Mouse (Mus musculus) liver, embryonic 14.5 days (tissue): ENCODE results near the gene Zfp385b. TPM values are rescaled to one million over a fixed set of nuclear protein-coding genes. Genes with fewer than 3 reads are reported as not detected.

ENCODE experiments used
- ATAC-seq: fragments of 200-750 bp; cut with Nextera tagmentation; 2 replicates; pipeline ENCODE4 v1.8.0; 2017; ENCODE audit warnings: moderate number of reproducible peaks, mild to moderate bottlenecking, moderate library complexity; ENCODE audit not compliant: insufficient read depth
- DNase-seq, 3 experiments: peaks; one replicate each; pipeline ENCODE4 v3.0.0-alpha.2; 2012 to 2013; ENCODE audit warnings: low read depth in 3 of 3, low spot score in 3 of 3
- H3K27ac ChIP-seq: fragments of 300-500 bp; sonication (generic); 2 replicates; pipeline ENCODE4 v1.5.1; 2014; ENCODE audit warnings: moderate library complexity, mild to moderate bottlenecking, control low read depth, inconsistent platforms
- H3K27me3 ChIP-seq: fragments of 300-500 bp; sonication (generic); 2 replicates; pipeline ENCODE4 v1.6.1; 2014; ENCODE audit warnings: mild to moderate bottlenecking, low read length, moderate library complexity; ENCODE audit not compliant: control insufficient read depth, insufficient read depth
- H3K36me3 ChIP-seq: fragments of 300-500 bp; sonication (generic); replicated peaks from 2 replicates; pipeline ENCODE4 v1.6.1; 2014; ENCODE audit warnings: low read depth; ENCODE audit not compliant: control insufficient read depth, insufficient read depth
- H3K4me1 ChIP-seq, 2 experiments: fragments of 200-500 bp in 1 of 2; fragments of 300-500 bp in 1 of 2; sonication (generic) in 1 of 2; replicated peaks; 2 replicates each; pipeline ENCODE4 v1.6.1; 2012 to 2014; ENCODE audit warnings: antibody characterized with exemption in 1 of 2, inconsistent platforms in 1 of 2, low read length in 1 of 2; ENCODE audit not compliant: control insufficient read depth in 2 of 2, insufficient read depth in 2 of 2
- H3K4me2 ChIP-seq: fragments of 300-500 bp; sonication (generic); 2 replicates; pipeline ENCODE4 v1.6.1; 2014; ENCODE audit warnings: low read depth, mild to moderate bottlenecking, control low read depth, moderate library complexity
- H3K4me3 ChIP-seq, 2 experiments: fragments of 200-500 bp in 1 of 2; fragments of 300-500 bp in 1 of 2; sonication (generic) in 1 of 2; 2 replicates each; pipeline ENCODE4 v1.5.1; 2012 to 2014; ENCODE audit warnings: low read depth in 2 of 2, low read length in 2 of 2, mild to moderate bottlenecking in 2 of 2, control low read depth in 1 of 2, inconsistent platforms in 1 of 2, moderate library complexity in 1 of 2; ENCODE audit not compliant: insufficient read depth in 1 of 2
- H3K9ac ChIP-seq: fragments of 300-500 bp; sonication (generic); replicated peaks from 2 replicates; pipeline ENCODE4 v1.6.1; 2014; ENCODE audit warnings: mild to moderate bottlenecking, control low read depth, moderate library complexity
- H3K9me3 ChIP-seq: fragments of 300-500 bp; sonication (generic); 2 replicates; pipeline ENCODE4 v1.6.1; 2016; ENCODE audit warnings: low read length, mixed read lengths; ENCODE audit not compliant: control insufficient read depth
- CTCF ChIP-seq: IDR thresholded peaks from 2 replicates; pipeline ENCODE4 v1.5.1; 2016; ENCODE audit warnings: antibody characterized with exemption, low read depth, control low read depth
- EP300 ChIP-seq: IDR thresholded peaks from 2 replicates; pipeline ENCODE4 v1.6.1; 2016; ENCODE audit warnings: antibody characterized with exemption, low read depth
- WGBS: fragments of 180-500 bp; shearing (Covaris S2); extraction: QIAGEN DNeasy Blood & Tissue Kit; methylation state at CpG from one replicate; pipeline ENCODE4 v1.1.7; 2014; ENCODE audit not compliant: insufficient replicate concordance; 5-methylcytosine and 5-hydroxymethylcytosine counted together
- polyA plus RNA-seq, 2 experiments: library from polyadenylated mRNA; depleted of rRNA in 1 of 2; stranded (reverse) in 1 of 2; unstranded in 1 of 2; fragments of >200 nt; fragmentation: Nextera tagmentation in 1 of 2; extraction: Ambion mirVana in 1 of 2; gene quantifications; 2 replicates each; pipeline versions ENCODE4 v1.2.1 to v1.2.3; 2012 to 2014

The Zfp385b gene
- polyA plus RNA-seq, 2 experiments: 2.8 TPM

DNA sequence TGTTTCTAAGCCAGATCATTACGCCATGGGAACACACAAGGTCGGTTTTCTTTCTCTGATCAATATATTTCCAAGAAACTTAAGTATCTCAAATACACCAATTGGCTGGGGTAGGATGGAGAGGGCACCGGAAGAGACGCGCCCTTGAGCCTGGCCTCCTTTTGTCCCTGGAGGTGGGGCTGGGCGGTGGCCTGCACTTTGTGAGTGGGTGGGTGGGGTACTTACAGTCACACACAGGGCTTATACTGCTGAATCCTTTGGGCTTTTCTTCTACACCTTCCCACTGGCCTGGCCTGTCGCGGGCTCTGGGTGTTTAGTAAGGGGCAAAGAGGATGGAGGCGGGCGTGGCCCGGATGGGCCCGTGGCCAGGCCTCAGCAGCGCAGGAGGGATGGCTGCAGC is 407.8 kb downstream of the Zfp385b start:
- Histone ChIP-seq H3K36me3 (no peaks in the 10 kb centered on the region), H3K27ac (no peak overlapping the region), H3K4me3 (no peak overlapping the region), H3K4me2 (no peak overlapping the region), H3K9ac (no peak overlapping the region), H3K27me3 (no peaks in the 10 kb centered on the region), H3K4me1 (no peaks in the 10 kb centered on the region), H3K9me3 (no peaks in the 10 kb centered on the region)
- DNase-seq (no peak), ATAC-seq (no peak)
- TF ChIP-seq CTCF: no peak
- no peak for TF ChIP-seq EP300
- WGBS: 77% methylated on average over 13 of the region's 13 CpGs

DNA sequence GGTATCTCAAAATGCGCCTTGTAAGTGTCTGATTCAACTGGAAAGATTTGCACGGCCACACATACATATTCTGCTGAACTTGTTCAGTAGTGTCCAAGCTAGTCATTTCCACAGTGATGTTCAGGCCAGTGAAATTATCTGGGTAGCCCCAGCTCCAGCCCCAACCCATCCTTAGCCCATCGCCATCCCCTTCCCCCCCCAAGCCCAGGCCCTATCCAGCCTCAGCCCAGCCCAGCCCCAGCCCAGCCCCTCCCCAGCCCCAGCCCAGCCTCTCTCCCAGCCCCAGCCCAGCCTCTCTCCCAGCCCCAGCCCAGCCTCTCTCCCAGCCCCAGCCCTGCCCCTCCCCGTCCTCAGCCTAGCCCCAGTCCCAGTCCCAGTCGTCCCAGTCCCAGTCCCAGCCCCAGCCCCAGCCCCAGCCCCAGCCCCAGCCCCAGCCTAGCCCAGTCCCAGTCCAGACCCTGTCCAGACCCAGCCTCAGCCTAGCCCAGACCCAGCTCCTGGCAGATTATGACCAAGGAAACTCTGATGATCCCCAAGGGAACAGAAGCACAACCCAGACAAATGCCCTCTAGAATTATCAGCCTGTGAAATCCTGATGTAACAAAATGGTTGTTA is 409.8 kb downstream of the Zfp385b start:
- Histone ChIP-seq H3K4me3 (no peak overlapping the region), H3K4me2 (no peak overlapping the region), H3K9ac (no peak overlapping the region), H3K4me1 (no peaks in the 10 kb centered on the region), H3K27me3 (no peaks in the 10 kb centered on the region), H3K36me3 (no peaks in the 10 kb centered on the region), H3K9me3 (no peaks in the 10 kb centered on the region), H3K27ac (no peak overlapping the region)
- ATAC-seq (no peak), DNase-seq (no peak)
- TF ChIP-seq CTCF (no peak), EP300 (no peak)
- 43% methylated on average over 5 of the region's 5 CpGs for WGBS

DNA sequence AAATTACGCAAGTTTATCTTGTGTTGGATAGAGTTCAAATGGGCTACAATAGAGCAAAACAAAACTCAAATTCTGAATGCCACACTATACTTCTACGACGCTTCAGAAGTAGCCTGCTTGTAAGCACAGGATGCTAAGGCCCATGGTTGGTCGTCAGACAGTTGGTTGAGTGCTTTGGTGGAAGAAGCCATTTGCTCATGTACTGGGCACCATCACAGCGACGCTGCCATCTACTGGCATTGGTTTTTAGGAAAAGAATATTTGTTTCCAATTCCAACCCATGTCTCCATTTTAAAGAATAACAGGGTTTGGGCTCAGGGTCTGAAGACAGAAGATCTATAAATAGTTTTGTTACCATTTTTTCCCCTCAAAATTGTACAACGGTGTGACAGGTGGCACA is 410.5 kb downstream of the Zfp385b start:
- Histone ChIP-seq H3K27ac (no peak overlapping the region), H3K36me3 (no peaks in the 10 kb centered on the region), H3K9me3 (no peaks in the 10 kb centered on the region), H3K4me1 (no peaks in the 10 kb centered on the region), H3K4me3 (no peak overlapping the region), H3K27me3 (no peaks in the 10 kb centered on the region), H3K4me2 (no peak overlapping the region), H3K9ac (no peak overlapping the region)
- no peak for ATAC-seq
- 50% methylated on average over 7 of the region's 7 CpGs for WGBS
- DNase-seq: no peak
- TF ChIP-seq CTCF: 0 out of 2 replicates have a peak, but pooled peaks have one; percentile 7
- TF ChIP-seq EP300: no peak

DNA sequence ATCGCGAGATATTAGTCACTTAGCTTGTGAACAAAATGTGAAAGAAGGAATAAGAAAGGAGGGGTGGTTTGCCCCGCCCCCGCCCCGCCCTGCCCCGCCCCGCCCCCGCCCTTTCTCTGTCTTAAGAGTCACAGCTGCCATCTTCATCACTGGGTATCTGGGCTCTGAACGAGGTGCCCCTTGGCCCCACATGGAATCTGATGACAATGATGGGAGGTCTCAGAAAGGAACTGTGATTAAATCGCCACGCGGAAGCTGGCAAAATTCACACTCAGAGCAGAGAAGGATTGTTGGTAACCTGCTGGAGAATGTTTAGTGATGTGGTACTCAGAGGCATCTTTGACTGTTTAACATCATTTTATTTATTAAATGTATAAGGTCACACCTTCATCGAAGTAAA is 417.1 kb downstream of the Zfp385b start:
- no peak overlapping the region for H3K27ac ChIP-seq
- H3K4me1 ChIP-seq: no peaks in the 10 kb centered on the region
- no peaks in the 10 kb centered on the region for H3K9me3 ChIP-seq
- TF ChIP-seq CTCF (no peak), EP300 (no peak)
- no peak overlapping the region for H3K9ac ChIP-seq
- ATAC-seq: no peak
- no peak overlapping the region for H3K4me3 ChIP-seq
- 0 out of 2 replicates have a peak overlapping the region, but pooled peaks have one; percentile 6 for H3K4me2 ChIP-seq
- no peaks in the 10 kb centered on the region for H3K36me3 ChIP-seq
- DNase-seq: no peak
- 13% methylated on average over 13 of the region's 13 CpGs for WGBS
- no peaks in the 10 kb centered on the region for H3K27me3 ChIP-seq

DNA sequence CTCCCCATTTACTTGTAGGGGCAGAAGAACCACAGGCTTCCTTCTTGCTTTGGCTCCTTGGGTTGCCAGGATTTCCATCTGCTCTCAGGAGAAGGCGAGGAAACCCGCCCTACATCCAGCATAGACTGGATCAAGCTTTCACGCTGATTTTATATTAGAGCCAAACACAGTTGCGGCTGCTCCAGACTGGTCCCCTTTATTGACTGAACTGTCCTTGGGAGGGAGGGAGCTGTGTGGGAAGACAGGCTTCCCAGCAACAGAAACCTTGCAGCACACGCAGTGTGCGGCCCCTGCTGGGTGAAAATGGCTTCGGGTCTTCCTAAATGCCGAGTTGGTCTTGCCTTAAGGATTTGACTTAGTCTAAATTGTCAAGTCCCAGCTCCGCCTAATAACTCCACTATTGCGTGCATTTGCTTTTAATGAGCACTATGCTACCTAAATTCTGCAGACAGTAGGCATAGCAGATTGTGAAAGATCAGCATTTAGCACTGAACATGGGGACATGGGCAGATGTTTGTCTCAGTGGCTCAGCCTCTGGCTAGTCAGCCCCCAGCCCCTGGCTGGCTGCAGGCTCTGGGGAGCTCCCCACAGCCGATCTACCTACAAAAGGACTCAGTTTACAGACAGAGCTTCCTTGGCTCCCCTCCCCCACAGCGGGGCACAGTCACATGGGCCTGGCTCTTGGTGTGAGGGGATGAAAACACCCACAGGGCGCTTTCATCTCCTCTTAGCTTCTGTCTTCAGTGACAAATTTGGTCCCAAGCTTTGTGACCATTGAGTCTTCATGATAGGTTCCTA is 417.8 kb downstream of the Zfp385b start:
- ATAC-seq (no peak), DNase-seq (no peak)
- TF ChIP-seq EP300 (no peak), CTCF (0 out of 2 replicates have a peak, but pooled peaks have one; percentile 4)
- 10% methylated on average over 13 of the region's 13 CpGs for WGBS
- Histone ChIP-seq H3K4me3 (no peak overlapping the region), H3K4me2 (0 out of 2 replicates have a peak overlapping the region, but pooled peaks have one; percentile 6), H3K27me3 (no peaks in the 10 kb centered on the region), H3K9ac (no peak overlapping the region), H3K9me3 (no peaks in the 10 kb centered on the region), H3K4me1 (no peaks in the 10 kb centered on the region), H3K27ac (no peak overlapping the region), H3K36me3 (no peaks in the 10 kb centered on the region)
